Mouse (Mus musculus): ENCODE results near the gene Dupd1. TPM values are rescaled to one million over a fixed set of nuclear protein-coding genes. Genes with fewer than 3 reads are reported as not detected.

Dupd1 gene
- under 1 TPM; 0.33 to 0.48 TPM for total RNA-seq (2021)
- long read RNA-seq, experiment 1, partial matches to known transcripts = 0 of 2 reads
- long read RNA-seq, experiment 1, other reads (novel, unspliced or antisense) = 2 of 2 reads
- long read RNA-seq, experiment 2, partial matches to known transcripts = 0 of 1 reads
- long read RNA-seq, experiment 2, other reads (novel, unspliced or antisense) = 1 of 1 reads

DNA sequence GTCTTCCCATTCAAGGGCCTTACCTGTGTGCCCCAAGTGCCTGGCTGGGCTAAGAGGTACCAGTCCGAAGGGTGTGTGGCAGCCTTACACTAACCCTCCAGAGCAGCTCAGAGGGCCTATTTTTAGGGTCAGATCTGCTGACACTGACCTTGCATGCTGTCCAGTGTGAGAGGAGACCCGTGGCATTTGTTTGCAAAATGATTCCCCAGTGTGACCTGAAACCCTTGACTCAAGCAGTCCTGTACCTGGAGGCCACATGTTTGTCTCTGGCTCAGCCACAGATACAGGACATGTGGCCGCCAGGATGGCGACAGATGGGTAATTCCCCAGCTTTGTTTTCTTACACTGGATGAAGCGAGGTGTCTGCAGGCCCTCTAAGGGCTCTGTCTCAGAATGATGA, at the start of gene Dupd1:
Dupd1 (minus strand) TSS at position 91 of the 400 bp plus-strand sequence.
- no peak for DNase-seq (ENCODE audit: low spot score in 2 of 2)

DNA sequence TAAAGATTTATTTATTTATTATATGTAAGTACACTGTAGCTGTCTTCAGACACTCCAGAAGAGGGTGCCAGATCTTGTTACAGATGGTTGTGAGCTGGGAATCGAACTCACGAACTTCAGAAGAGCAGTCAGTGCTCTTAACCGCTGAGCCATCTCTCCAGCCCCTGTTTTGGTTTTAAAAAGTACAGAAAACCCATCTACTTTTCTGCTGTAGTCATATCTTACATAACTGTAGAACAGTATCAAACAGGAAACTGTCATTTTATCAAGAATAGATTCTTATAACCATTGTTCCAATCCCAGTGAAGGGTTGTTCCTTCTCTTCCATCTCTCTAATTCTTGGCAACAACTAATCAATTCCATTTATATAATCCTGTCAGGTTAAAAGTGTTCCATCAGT, 49.4 kb upstream of the Dupd1 start:
- no peak for DNase-seq (ENCODE audit: low spot score in 2 of 2)

DNA sequence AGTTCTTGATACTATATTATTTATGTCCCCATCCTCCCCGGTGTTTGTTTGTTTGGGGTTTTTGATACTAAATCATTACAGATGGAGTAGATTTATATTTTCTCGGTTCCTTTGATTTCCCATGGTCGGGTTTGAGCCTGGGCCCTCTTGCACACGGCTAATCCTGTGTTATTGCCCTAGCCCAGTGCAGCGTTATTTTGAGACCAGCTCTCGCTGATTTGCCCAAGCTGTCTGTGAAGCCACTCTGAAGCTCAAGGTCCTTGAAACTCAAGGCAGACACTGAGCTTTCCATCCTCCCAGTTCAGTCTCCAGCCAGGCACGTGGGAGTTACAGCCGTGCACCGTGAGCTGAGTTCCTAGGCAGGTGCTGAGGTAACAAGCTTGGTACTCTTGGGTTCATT, 47.2 kb upstream of the Dupd1 start:
- DNase-seq (ENCODE audit: low spot score in 2 of 2) = no peak

DNA sequence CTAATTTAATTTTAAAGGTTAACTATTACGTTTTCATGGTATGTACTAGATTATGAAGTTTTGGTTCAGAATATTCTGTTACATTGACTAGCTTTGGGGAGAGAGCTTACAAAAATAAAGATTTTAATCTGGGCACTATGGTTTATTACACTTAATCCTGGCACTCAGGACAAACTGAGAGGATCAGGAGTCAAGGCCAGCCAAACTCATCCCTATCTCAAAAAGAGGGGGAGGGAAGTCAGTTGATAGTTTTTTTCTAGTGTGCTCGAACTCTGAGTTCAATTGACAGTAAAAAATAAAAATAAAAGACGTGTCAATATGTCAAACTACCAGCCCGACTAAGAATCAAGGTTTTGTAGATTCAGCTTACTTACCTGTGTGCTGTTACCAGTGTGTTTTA, 39.0 kb upstream of the Dupd1 start:
- no peak for DNase-seq (ENCODE audit: low spot score in 2 of 2)

DNA sequence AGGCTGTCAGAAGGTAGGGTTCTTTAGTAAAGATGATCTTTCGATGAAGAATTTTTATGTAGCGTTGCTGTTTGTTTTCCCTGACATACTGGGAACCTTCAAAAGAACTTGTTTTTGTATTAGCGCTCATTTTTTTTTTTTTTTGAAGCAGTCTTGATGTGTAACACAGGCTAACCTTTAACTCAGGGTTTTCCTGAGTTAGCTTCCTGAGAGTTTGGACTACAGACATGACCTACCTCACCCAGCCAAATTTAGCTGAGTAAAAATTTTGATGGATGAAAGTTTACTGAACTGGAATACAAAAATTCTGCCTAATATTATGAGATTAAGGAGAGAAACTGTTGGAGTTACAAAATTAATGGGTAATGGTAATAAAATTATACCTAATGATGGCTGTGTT, 38.0 kb upstream of the Dupd1 start:
- DNase-seq (ENCODE audit: low spot score in 2 of 2) = no peak

DNA sequence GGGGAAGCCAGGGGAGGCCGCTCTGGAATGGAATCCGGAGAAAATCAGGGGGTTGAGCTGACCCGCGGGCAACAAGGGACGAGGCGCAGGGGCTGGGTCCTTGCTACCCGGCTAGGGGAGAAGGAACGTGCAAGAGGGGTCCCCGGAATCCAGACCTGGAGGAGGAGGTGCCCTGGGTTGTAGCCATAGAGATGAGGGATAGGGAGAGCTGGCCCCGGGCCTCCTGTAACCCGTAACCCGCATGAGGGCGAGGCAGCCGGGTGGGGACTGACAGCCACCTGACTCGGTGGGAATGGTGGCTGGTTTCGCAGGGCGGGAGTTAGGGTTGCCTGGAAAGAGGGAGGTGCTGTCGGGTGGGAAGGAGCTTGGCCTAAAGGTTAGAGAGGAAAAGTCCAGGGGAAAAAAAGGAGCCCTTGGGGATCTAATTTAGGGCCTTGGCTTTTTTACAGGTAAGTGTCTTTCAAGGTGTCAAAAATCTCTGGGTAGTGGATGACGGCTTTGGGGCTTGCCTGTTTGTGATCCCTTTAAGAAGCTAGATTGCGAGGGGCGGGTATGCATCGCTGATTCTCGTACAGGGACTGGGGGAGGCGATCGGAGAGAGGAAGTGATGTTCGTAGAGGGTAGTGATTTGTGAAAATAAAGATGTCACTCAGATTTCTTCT, 36.6 kb upstream of the Dupd1 start, which contains the start of gene Dusp13:
Dusp13 (minus strand) TSS at position 301 of the 662 bp plus-strand sequence.
- peak; percentile 73 to 78 for DNase-seq (ENCODE audit: low spot score in 2 of 2)

DNA sequence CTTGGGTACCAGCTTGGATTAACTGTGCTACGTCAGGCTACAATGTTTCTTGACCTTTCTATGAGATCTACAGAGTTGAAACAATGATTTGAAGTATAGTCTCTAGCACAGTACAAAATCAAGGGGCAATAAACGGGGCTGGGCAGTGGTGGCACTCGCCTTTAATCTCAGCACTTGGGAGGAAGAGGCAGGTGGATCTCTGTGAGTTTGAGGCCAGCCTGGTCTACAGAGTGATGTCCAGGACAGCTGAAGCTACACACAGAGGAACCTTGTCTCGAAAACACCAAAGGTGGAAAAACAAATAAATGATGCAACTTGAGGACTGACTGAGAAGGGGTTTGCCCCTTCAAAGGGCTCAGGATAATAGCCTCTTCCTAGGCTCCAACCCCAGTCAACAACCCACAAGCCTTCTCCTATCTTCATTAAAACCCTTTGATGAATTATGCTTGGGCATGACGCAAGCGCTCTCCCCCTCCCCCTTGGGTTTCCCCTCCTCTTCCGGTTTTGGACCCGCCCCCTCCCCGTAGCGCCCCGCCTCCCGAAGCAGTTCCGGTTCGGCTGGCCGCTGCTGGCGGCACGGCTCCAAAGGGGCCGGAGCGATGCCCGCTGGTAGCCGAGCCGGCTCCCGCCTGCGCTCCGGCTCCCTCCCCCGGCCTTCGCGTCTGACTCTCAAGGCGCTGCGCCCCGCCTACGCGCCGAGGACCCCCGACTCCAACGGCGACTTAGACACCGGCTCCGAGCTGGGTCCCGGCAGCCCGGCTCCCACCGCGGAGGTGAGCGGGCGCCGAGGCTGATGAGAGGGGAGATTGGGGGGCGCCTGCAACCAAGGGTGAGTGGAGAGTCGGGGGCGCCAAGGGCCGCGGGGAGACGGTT, 35.9 kb upstream of the Dupd1 start, which contains the start of gene Samd8:
Samd8 (plus strand) TSS at position 524 of the 873 bp plus-strand sequence.
- peak; percentile 85 to 87 for DNase-seq (ENCODE audit: low spot score in 2 of 2)

DNA sequence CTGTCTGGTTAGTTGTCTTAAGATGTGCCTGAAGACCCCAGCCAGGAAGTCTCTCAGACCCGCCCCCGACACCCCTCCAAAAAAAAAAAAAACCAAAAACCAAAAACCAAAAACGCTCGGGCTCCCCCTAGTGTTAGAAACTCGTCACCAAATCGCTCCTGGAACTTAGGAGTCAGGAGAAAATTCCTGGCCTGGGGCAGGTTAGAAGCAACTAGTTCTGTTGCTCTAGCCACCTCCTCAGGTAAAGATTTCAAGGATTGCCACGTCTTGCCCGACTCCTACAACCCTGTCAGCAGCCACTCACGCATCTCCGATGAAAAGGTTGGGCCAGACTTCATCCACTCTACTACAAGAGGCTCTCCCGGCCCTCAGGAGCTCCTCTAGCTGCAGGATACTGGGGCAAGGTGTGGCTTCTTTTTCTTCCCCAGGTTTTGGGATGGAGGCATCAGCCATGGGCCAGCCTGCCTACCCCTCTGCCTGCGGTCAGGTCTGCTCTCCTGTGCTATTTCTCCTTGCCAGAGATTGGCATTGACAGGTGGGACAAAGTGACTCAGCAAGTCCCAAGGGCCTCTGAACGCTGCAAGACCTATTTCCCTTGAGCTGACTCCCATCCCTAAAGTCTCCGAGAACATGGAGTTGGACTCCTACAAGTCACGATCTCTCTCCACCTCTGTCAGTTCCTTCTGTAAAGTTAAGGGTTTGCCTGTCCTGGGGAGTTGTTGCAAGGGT, 33.9 kb upstream of the Dupd1 start:
- DNase-seq (ENCODE audit: low spot score in 2 of 2) = peak in 1 of 2 experiments; percentile 47

DNA sequence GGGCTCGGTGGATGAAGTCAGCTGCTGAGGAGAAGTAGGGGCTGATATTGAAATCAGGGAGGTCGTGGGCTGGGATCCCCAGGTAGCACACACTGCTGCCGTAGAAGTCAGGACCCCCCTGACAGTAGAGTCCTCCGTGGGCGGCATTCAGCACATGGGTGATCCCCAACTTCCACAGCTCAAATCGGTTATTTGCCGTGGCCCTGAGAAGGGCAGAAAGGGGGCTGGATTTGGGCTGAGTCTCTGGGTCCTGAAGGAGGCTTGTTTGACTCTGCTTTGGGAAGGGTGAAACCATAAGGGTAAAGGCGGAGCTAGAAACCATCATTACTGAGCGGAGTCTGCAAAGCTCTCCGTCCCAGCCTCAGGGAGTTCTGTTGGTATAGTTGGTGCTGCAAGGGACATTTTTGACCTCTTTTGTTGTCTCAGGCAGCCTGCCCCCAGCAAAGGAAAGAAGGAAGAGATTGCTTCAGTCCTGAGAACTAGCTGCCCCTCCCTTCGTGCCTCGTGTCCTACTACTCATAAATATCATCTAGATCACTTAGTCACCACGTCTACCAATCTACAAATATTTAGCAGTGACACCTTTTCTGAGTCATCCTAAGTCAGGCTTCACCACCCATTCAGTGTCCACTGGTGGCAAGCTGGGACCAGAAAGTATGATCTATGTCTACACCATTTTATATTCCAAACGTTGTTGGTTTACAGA, 33.2 kb upstream of the Dupd1 start:
- DNase-seq (ENCODE audit: low spot score in 2 of 2) = no peak

DNA sequence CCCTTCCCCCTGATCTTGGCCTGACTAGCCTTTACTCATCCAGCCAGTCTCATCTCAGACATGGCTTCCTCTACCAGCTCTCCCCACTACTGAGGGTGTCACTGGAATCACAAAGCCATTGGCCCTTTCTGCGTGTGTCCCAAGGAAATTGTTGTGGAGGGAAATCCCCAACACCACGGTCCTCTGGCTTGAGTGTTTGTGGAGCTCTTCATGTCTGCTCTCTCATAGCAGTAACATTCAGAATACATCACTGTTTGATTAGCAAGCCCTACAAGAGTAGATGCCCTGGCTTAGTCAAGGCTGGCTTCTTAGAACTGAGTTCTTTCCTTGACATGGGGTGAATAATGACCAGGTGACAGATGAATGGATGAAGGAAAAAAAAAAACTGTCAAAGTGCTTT, 32.5 kb upstream of the Dupd1 start:
- no peak for DNase-seq (ENCODE audit: low spot score in 2 of 2)

DNA sequence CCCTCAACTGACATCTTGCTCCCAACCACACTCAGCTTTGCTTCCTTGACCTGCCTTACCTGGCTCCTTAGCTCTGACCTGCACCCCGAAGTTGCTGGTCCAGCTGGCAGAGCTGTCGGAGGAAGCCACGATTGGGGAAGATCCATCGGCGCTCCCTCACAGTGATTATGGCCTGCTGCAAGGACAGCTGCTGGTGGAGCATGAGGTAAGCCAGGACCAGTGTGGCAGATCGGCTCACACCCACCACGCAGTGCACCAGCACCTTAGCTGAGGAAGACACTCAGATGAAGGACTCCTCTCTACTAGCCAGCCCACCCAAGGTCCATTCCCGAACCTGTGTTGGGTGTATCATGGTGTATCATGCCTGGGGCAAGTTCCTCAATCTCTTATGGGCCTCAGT, 31.9 kb upstream of the Dupd1 start:
- no peak for DNase-seq (ENCODE audit: low spot score in 2 of 2)

DNA sequence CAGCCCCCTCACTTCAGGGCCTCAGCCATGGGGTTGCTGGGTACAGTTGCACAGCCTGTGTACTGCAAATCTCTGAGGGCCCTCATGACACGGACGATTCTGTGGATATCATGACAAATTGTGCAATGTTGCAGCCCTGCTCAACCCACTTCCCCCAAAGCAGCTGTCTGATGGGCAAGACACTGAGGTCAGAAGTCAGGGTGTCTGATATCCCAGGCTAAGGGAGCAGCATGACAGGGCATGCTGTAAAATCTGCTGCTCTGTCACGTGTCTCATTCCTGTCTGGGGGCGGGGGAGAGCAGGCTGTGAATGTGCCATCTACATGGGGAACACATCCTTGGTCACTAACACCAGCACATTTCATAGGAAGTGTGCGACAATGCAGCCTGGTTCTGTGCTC, 30.8 kb upstream of the Dupd1 start:
- DNase-seq (ENCODE audit: low spot score in 2 of 2) = no peak

DNA sequence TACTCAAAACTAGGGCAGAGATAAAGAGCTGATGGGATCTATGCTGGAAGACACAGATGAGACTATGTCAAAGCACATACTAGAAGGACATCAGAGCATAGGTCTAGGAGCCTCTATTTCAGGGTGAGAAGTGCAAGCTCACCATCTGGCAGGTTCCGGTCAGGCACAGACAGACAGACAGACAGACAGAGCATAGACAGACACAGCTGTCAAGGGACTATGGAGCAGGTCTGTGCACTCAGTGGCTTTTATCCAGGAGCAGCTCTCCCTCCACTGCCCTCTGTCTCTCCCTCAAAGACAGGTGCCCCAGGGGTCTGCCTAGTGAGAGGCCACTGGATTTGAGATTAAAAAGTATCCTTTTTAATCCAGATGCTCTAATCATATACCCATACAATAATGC, 29.8 kb upstream of the Dupd1 start:
- no peak for DNase-seq (ENCODE audit: low spot score in 2 of 2)

DNA sequence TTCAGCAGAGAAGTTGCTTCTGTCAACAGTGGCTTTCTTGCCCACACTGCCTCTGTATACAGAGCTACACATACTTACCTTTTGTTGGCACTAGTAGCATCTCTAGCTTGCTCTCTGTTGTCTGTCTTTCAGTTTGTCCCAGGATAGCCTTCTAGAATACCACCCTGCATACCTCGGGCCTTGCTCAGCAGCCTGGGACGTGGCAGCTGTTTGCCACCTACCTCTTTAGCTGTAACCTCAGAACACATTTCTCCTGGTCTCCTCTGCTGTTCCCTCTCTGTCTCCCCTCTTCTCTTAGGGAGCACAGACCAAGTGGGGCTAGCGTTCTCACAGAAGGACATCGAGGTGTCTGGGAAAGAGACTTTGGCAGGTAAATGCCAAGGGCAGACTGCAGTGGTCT, 28.1 kb upstream of the Dupd1 start:
- no peak for DNase-seq (ENCODE audit: low spot score in 2 of 2)

DNA sequence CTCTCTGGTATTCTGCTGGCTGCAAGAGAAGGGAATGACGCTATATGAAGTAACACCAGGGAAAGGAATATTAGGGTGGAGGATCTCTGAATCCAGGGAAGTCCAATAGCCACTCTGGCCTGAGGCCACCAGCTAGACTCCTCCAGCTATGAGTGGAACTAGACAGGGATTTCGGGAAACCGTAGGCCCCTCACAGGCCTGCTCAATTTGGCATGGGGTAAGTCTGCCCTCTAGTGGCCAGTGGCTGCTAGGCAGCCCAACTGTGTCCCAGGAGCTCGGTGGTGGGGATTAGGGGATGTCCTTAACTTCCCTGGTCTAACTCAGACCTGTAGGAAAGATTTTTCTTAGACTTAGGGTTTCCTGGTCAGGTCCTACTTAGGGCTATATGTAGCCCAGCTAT, 27.4 kb upstream of the Dupd1 start:
- DNase-seq (ENCODE audit: low spot score in 2 of 2) = peak; percentile 87 to 89

DNA sequence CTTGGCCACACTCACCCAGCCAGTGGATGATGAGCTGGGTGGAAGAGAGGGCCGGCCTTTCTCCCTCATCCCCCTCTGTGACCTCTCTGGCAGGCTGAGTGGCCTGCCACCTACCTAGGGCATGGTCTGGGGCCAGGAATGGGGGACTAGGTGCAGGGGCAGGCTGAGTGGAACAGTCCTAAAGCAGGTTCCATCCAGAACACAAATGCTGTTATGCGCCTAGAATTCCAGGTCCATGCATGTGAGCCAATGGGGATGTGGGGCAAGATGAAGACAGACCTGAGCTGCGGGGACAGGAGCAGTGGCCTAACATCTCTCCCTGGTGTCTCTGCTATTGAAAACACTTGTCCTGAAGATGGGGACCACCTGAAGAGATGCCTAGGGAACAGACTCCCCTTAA, 26.9 kb upstream of the Dupd1 start:
- DNase-seq (ENCODE audit: low spot score in 2 of 2) = no peak

DNA sequence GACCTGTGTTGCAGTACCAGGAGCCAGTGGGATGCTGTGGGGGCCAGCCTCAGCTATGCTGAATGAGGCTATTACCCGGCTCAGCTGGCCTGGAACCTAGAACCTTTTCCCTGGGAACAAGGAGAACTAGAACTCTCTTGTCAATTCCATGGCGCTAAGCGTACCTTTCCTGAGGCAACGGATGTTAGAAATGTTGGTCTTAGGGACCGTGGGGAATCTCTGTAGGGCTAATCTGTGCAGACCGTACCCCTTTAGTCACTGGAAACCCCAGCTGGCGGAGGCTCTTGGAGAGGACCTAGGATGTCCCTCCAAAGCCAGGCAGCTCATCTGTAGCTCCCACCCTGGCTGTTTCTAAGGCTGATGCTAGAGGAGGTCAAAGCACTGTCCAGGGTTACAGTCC, 26.0 kb upstream of the Dupd1 start:
- no peak for DNase-seq (ENCODE audit: low spot score in 2 of 2)

DNA sequence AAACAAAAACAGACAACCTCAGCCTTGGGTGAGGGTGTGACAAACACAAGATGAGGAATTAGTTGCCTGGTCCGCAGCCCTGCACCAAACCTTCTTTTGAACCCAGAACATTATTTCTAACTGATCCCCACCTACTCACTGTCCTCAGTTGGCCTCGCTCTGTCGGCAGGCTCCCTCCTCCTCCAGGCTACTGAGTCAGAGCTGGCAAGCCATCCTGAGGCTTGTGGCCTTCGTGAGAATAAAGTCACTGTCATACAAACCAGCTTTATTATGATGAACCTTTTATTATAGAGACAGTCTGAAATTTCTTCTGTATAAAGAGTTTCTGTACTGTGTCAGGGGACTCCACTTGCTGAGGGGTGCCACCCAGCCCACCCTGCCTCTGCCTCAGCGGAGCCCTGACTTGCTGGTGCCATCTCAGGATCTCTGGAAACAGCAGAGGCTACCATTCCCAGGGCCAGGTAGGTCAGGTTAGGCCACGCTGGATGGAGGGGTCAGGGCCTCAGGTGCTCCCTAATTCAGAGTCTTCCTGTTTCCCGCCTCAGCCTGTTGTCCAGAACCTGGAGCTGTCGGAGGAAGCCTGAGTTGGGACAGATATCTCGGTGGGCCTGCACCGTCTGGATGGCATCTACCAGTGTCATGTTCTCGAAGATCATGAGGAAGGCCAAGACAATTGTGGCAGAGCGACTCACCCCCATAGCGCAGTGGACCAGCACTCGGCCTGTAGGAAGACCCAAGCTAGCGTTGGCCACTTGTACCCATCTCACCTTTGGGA, 18.9 kb upstream of the Dupd1 start:
- DNase-seq (ENCODE audit: low spot score in 2 of 2) = no peak

DNA sequence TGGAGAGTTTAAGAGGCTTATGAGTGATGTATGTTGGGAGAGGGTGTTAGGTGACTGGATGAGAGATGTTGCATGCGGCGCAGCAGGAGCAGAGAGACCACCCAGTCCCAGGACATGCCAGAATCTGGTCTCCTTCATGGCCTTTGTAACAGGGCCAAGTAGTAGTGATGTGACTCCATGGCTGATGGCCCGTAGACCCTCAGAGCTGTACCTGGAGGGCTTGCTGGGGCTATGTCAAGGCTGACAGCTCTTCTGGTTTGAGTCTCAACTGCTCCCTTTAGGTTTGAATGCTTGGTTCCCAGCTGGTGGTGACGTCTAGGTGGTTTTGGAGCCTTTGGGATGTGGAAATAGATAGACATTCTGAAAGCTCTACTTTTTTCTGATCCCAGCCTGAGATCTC, 15.6 kb upstream of the Dupd1 start:
- no peak for DNase-seq (ENCODE audit: low spot score in 2 of 2)

Data from layer of hippocampus, postnatal 14 days (tissue).